Mouse (Mus musculus): ENCODE data around the gene Olfr45.

DNA sequence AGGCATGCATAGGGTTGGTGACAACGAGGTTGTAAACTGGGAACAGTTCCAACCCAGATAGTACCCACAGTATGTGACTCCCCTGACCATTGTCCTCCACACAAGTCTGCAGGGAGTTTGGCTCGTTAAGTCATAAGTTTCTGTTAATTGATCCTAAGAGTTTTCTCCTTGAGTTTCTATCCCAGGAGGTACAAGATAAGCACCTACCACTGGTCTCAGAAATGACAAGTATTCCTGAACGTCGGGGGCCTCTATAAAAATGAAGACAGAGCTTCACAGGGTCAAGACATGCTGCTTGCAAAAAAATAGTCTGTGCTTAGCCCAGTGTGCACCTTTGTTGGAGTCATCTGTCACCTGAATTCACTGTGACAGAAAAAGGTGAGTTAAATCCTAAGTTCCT, 22.1 kb upstream of the Olfr45 start, which contains the start of gene Olfr539:
- TF ChIP-seq CTCF (IDR thresholded peaks at IDR 0.05; ENCODE audit: low read depth): no peak
- TF ChIP-seq EP300 (IDR thresholded peaks at IDR 0.05; ENCODE audit: low read depth): no peak
